Mouse (Mus musculus) midbrain, embryonic 14.5 days (tissue): ENCODE measurements around the gene Crabp2. TPM values are rescaled to one million over a fixed set of nuclear protein-coding genes. Genes with fewer than 3 reads are reported as not detected.

ENCODE experiments used
- ATAC-seq: fragments of 200-750 bp; cut with Nextera tagmentation; 2 replicates; pipeline ENCODE4 v1.8.0; 2017; ENCODE audit warnings: moderate number of reproducible peaks, moderate library complexity; ENCODE audit not compliant: low FRiP score, low TSS enrichment
- DNase-seq: peaks from one replicate; pipeline ENCODE4 v3.0.0-alpha.2; 2015
- H3K27ac ChIP-seq: fragments of 300-500 bp; sonication (generic); replicated peaks from 2 replicates; pipeline ENCODE4 v1.5.1; 2014; ENCODE audit warnings: mild to moderate bottlenecking, low read depth, low read length, moderate library complexity
- H3K27me3 ChIP-seq: fragments of 300-500 bp; sonication (generic); 2 replicates; pipeline ENCODE4 v1.6.1; 2014; ENCODE audit warnings: low read length, control low read depth, mixed read lengths; ENCODE audit not compliant: control insufficient read depth, insufficient read depth
- H3K36me3 ChIP-seq: fragments of 300-500 bp; sonication (generic); 2 replicates; pipeline ENCODE4 v1.6.1; 2014; ENCODE audit warnings: low read length, control low read depth; ENCODE audit not compliant: control insufficient read depth, insufficient read depth
- H3K4me1 ChIP-seq: fragments of 300-500 bp; sonication (generic); 2 replicates; pipeline ENCODE4 v1.6.1; 2014; ENCODE audit warnings: mild to moderate bottlenecking, antibody characterized with exemption, low read length, control low read depth; ENCODE audit not compliant: control insufficient read depth, insufficient read depth
- H3K4me2 ChIP-seq: fragments of 300-500 bp; sonication (generic); 2 replicates; pipeline ENCODE4 v1.6.1; 2014; ENCODE audit warnings: mild to moderate bottlenecking, low read length, moderate library complexity
- H3K4me3 ChIP-seq: fragments of 300-500 bp; sonication (generic); replicated peaks from 2 replicates; pipeline ENCODE4 v1.5.1; 2014; ENCODE audit warnings: low read depth, low read length
- H3K9ac ChIP-seq: fragments of 300-500 bp; sonication (generic); replicated peaks from 2 replicates; pipeline ENCODE4 v1.6.1; 2014; ENCODE audit warnings: mild to moderate bottlenecking, low read length, moderate library complexity
- H3K9me3 ChIP-seq: fragments of 300-500 bp; sonication (generic); 2 replicates; pipeline ENCODE4 v1.6.1; 2016; ENCODE audit warnings: low read length, control low read depth, mixed read lengths; ENCODE audit not compliant: control insufficient read depth
- WGBS: fragments of 180-500 bp; shearing (Covaris S2); extraction: QIAGEN DNeasy Blood & Tissue Kit; methylation state at CpG from one replicate; pipeline ENCODE4 v1.1.7; 2014; 5-methylcytosine and 5-hydroxymethylcytosine counted together
- polyA plus RNA-seq: library from polyadenylated mRNA; unstranded; fragments of >200 nt; fragmentation: Nextera tagmentation; extraction: Ambion mirVana; gene quantifications from 2 replicates; pipeline ENCODE4 v1.2.1, GENCODE M21; 2014

Gene Crabp2
- polyA plus RNA-seq, 1 experiment from 2014 or later, result 42.4 TPM

DNA sequence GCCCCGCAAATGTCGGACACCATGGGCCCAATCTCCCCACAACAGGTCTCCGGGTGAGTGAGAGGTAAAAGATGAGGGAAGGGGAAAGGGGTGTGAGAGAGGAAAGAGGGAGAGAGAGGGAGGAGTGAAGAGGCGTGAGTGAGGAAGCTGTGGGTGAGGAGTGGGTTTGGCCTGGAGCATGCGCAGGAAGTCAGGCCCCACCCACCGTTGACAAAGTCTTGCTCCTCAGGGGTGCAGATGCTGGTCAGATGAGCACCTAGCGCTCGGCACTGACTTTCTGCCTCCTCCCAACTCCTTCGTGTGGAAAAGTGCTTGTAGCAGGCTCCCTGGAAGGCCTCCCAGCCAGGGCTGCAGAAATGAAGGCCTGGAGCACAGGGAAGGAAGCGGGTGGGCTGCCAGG, 41.5 kb downstream of the Crabp2 start:
- Histone ChIP-seq H3K27ac (no peak overlapping the region), H3K9ac (no peak overlapping the region), H3K4me2 (no peak overlapping the region), H3K4me1 (peaks cover 21% of the 10 kb centered on the region), H3K9me3 (no peaks in the 10 kb centered on the region), H3K36me3 (no peaks in the 10 kb centered on the region), H3K4me3 (no peak overlapping the region), H3K27me3 (peaks cover 13% of the 10 kb centered on the region)
- ATAC-seq (no peak), DNase-seq (no peak)
- WGBS, result 33% methylated on average over 10 of the region's 10 CpGs

DNA sequence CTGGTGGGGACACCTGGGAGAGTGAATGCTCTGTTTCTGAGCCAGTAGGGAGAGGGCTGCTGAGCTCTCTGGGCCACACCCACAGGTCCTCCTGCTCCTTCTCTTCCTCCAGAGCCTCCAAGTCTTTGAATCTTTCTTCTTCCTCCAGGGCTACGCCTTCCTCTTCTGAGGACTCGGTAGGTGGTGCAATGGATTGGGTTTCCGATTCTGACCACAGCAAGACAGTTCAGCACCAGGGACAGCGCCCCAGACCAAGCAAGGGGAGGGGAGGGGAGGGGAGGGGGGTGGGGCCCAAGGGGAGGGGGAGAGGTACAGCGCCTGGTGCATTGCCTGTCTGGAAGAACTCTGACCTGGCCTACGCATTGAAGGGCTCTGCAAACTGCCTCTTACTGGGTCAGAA, 45.0 kb downstream of the Crabp2 start:
- Histone ChIP-seq H3K27me3 (peaks cover 48% of the 10 kb centered on the region), H3K4me1 (peaks cover 4% of the 10 kb centered on the region; the same call in 1 of the 2 replicates), H3K36me3 (no peaks in the 10 kb centered on the region), H3K27ac (no peak overlapping the region), H3K9me3 (no peaks in the 10 kb centered on the region), H3K9ac (no peak overlapping the region), H3K4me2 (no peak overlapping the region), H3K4me3 (no peak overlapping the region)
- ATAC-seq, result no peak
- 3% methylated on average over 6 of the region's 6 CpGs for WGBS
- DNase-seq, result peak; percentile 37

DNA sequence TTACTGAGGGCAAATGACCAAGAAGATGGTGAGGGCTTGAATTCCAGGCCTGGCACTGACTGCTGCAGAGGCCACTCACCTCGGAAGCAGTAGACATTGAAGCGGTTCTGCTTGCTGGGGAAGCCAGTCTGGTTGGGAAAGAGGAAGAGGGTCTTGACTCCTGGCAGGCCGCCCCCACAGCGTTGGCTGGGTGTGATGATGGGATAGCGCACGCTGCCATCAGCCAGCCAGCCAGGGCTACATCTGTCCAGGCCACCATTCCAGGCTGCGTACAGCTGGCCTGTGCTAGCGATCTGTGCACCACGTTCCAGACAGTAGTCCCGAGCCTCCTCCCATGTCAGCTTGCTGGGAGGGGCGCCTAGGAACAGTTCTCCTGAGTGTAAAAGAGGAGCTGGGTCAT, 46.9 kb downstream of the Crabp2 start:
- Histone ChIP-seq H3K36me3 (no peaks in the 10 kb centered on the region), H3K4me3 (no peak overlapping the region), H3K4me2 (no peak overlapping the region), H3K9ac (no peak overlapping the region), H3K9me3 (no peaks in the 10 kb centered on the region), H3K4me1 (peaks cover 4% of the 10 kb centered on the region; the same call in 1 of the 2 replicates), H3K27ac (no peak overlapping the region), H3K27me3 (peaks cover 67% of the 10 kb centered on the region)
- WGBS, result 25% methylated on average over 11 of the region's 11 CpGs
- DNase-seq (no peak), ATAC-seq (no peak)

DNA sequence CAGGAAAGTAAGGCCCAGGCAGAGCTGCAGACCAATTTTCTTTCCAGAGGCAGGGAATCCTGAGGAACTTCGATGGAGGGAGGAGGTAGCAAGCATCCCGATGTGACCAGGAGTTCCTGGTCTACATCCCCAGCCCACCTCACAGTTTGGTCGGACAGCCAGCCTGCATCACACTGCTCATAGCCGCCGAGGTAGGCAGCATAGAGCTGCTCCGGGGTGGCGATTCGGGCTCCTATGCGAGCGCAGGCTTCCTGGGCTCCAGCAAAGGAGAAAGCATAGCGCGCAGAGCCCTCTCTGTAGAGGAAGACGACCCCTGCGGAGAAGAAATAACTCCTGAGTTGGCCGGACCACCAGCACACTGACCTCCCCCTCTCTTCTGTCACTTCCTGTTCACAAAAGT, 47.9 kb downstream of the Crabp2 start:
- H3K27ac ChIP-seq, result no peak overlapping the region
- DNase-seq (peak; percentile 42), ATAC-seq (no peak)
- peaks cover 8% of the 10 kb centered on the region for H3K4me1 ChIP-seq
- H3K9ac ChIP-seq, result no peak overlapping the region
- H3K4me2 ChIP-seq, result peak overlapping the region; percentile 61
- peak overlapping the region; percentile 36 for H3K4me3 ChIP-seq
- no peaks in the 10 kb centered on the region for H3K9me3 ChIP-seq
- peaks cover 78% of the 10 kb centered on the region for H3K27me3 ChIP-seq
- no peaks in the 10 kb centered on the region for H3K36me3 ChIP-seq
- WGBS, result 2% methylated on average over 15 of the region's 15 CpGs

DNA sequence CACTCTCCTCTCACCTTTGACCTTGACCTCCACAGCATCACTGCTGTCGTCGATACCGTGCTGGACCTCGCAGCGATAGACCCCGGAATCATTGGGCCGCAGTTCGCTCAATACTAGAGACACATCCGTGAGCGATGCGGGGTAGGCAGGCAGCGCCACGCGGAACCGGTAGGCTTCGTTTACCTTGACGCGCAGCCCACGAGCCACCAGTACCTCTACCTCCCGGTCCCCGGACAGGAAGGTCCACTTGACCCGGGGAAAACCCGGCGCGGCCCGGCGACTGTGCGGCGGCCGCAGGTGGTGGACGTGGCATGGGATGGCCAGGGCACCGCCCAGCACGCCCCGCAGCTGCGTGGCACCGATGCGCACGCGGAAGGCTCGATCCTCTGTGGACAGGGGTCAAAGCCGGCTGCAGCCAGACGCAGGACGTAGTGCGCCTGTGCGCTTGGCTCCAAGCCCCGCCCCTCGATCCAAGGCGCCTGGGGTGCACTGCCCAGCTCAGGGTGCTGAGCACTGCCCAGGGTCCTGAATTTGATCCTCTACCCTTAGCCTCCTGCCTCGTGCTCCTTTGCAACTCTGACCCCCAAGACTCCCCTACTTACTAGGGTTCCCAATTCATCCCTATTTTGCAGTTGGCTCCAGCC, 48.6 kb downstream of the Crabp2 start:
- H3K27ac ChIP-seq, result no peak overlapping the region
- peaks cover 85% of the 10 kb centered on the region for H3K27me3 ChIP-seq
- H3K4me1 ChIP-seq, result peaks cover 10% of the 10 kb centered on the region
- H3K36me3 ChIP-seq, result no peaks in the 10 kb centered on the region
- WGBS, result under 1% methylated on average over 49 of the region's 49 CpGs
- H3K4me2 ChIP-seq, result peak overlapping the region; percentile 61
- DNase-seq (peak; percentile 45), ATAC-seq (no peak; the same call in 1 of the 2 replicates)
- H3K9ac ChIP-seq, result peak overlapping the region; percentile 48
- no peaks in the 10 kb centered on the region for H3K9me3 ChIP-seq
- peak overlapping the region; percentile 36 for H3K4me3 ChIP-seq

DNA sequence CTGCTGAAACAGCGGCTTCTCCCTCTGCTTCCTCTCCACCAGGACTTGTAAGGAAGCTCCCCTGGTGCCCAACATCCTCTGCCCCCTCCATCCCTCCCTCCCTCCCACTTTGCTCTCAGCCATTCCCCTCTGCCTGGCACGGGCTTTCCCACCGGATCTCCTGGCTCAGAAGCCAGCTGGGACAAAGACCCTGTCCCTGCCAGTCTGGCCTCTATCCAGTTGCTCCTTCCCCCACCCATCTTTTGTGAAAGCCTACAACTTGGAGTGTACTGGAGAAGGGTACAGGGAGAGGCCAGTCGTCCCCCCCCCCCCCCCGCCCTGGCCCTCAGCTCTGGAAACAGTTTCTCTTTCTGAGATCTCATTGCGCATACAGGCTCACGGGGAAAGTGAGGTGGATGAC, 50.3 kb downstream of the Crabp2 start:
- ATAC-seq (no peak), DNase-seq (peak; percentile 64)
- Histone ChIP-seq H3K36me3 (no peaks in the 10 kb centered on the region), H3K4me1 (peaks cover 13% of the 10 kb centered on the region), H3K9ac (no peak overlapping the region), H3K4me2 (peak overlapping the region; percentile 22; the same call in 1 of the 2 replicates), H3K27ac (no peak overlapping the region), H3K9me3 (no peaks in the 10 kb centered on the region), H3K4me3 (no peak overlapping the region), H3K27me3 (peaks cover 90% of the 10 kb centered on the region)
- 1% methylated on average over 7 of the region's 7 CpGs for WGBS

DNA sequence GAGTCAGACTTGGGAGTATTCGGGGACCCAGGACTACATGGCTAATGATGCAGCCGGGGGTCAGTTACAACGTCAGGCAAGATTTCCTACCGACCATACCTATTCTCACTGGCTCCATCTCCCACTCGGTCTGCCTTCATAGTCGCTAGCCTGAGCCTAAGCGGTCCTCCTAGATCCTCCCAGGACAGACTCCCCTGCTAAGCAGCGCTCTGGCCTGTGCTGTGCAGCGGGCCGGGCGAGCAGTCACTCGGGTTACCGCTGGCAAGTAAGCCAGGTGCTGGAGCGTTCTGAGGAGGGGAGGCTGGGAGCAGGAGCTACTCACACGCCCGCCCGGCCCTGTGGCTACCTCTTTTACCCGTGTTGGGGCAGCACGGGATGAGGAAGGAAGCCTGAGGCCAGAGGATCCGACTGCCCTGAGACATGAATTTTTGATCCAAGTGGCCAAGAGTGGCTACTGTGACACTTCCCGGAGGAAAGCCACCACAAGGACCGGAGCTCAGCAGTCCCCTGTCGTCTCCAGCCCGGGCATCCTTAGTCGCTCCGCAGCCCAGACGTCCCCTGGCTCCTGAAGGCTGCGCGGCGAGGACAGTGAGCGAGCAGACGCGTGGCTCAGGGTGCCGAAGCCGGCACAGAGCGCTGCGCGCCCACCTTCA, 50.9 kb downstream of the Crabp2 start:
- 0 out of 2 replicates have a peak overlapping the region, but pooled peaks have one; percentile 26 for H3K27ac ChIP-seq
- no peaks in the 10 kb centered on the region for H3K36me3 ChIP-seq
- no peaks in the 10 kb centered on the region for H3K9me3 ChIP-seq
- WGBS, result under 1% methylated on average over 38 of the region's 38 CpGs
- peak overlapping the region; percentile 39 for H3K4me3 ChIP-seq
- DNase-seq (peak; percentile 34), ATAC-seq (no peak)
- peaks cover 85% of the 10 kb centered on the region for H3K27me3 ChIP-seq
- peak overlapping the region; percentile 61 for H3K4me2 ChIP-seq
- peaks cover 13% of the 10 kb centered on the region for H3K4me1 ChIP-seq
- H3K9ac ChIP-seq, result peak overlapping the region; percentile 21; the same call in 1 of the 2 replicates

DNA sequence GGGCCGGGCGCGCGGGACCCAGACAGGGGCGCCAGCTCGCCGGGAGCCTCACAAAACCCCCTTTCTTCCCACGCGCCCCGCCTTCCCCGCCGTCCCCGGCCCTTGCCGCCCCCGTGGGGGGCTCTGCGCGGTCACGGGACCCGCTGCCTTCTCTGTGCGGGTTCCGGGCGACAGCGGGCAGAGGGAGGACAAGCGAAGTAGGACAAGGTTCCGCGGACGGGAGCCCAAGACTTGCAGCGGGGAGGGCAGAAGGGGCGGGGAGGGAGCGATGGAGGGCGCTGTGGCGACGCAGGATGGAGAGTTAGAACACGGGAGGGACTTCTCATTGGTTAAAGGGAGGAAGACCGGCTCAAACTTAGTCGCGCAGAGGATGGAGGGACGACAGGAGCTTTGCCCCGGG, 51.7 kb downstream of the Crabp2 start, which contains the start of gene Bcan:
Bcan (minus strand) TSS at position 50 of the 400 bp plus-strand sequence.
- Histone ChIP-seq H3K9me3 (no peaks in the 10 kb centered on the region), H3K9ac (peak within 1 kb of the TSS; percentile 21; the same call in 1 of the 2 replicates), H3K27ac (0 out of 2 replicates have a peak within 1 kb of the TSS, but pooled peaks have one; percentile 26), H3K4me1 (peaks cover 13% of the 10 kb centered on the region), H3K4me2 (peak within 1 kb of the TSS; percentile 61), H3K27me3 (peaks cover 77% of the 10 kb centered on the region), H3K36me3 (no peaks in the 10 kb centered on the region), H3K4me3 (peak within 1 kb of the TSS; percentile 39)
- 0 out of 2 replicates have a peak, but pooled peaks have one; percentile 16 for ATAC-seq
- under 1% methylated on average over 39 of the region's 39 CpGs for WGBS
- peak; percentile 50 for DNase-seq
